Mouse (Mus musculus): ENCODE measurements around the gene Map6. TPM values are rescaled to one million over a fixed set of nuclear protein-coding genes. Genes with fewer than 3 reads are reported as not detected.

The Map6 gene
- polyA plus RNA-seq, 1 experiment from 2014 or later: 11.0 TPM

DNA sequence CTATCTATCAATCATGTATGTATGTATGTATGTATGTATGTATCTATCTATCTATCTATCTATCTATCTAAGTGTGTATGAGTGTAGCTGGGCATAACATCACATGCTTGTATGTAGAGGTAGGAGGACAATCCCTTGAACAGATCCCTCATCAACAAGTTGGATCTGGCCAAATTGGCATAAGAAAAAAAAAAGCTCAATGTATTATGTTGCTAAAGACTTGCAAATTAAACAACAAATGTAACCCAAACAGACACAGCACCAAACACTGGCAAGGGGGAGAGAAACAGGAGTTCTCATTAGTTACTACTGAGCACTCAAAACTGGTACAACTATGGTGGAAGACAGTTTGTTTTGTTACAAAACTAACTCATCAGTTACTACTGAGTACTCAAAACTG is 2.6 kb upstream of the Map6 start:
- Histone ChIP-seq H3K27me3 (peaks cover 46% of the 10 kb centered on the region), H3K36me3 (no peaks in the 10 kb centered on the region), H3K4me2 (replicated peaks) (no peak overlapping the region), H3K9me3 (replicated peaks) (no peaks in the 10 kb centered on the region), H3K4me3 (replicated peaks) (no peak overlapping the region), H3K9ac (no peak overlapping the region), H3K4me1 (peaks cover 25% of the 10 kb centered on the region), H3K27ac (replicated peaks) (no peak overlapping the region)
- ATAC-seq (ENCODE audit: insufficient number of reproducible peaks, low FRiP score, low TSS enrichment, low read depth): no peak

- peak overlapping the region; percentile 23 for H3K9ac ChIP-seq
- H3K4me3 ChIP-seq (replicated peaks): peak overlapping the region; percentile 51
- peak; percentile 78; the same call in 1 of the 2 replicates for ATAC-seq (ENCODE audit: insufficient number of reproducible peaks, low FRiP score, low TSS enrichment, low read depth)
- H3K27me3 ChIP-seq: peaks cover 61% of the 10 kb centered on the region
- H3K4me2 ChIP-seq (replicated peaks): peak overlapping the region; percentile 90
- no peaks in the 10 kb centered on the region for H3K36me3 ChIP-seq
- H3K27ac ChIP-seq (replicated peaks): no peak overlapping the region
- under 1% methylated on average over 55 of the region's 59 CpGs for WGBS
- peaks cover 25% of the 10 kb centered on the region for H3K4me1 ChIP-seq
- no peaks in the 10 kb centered on the region for H3K9me3 ChIP-seq (replicated peaks)
These were observed 754 bp downstream of the Map6 start for GRCm38 (mm10) chr7:99267897-99268505.

DNA sequence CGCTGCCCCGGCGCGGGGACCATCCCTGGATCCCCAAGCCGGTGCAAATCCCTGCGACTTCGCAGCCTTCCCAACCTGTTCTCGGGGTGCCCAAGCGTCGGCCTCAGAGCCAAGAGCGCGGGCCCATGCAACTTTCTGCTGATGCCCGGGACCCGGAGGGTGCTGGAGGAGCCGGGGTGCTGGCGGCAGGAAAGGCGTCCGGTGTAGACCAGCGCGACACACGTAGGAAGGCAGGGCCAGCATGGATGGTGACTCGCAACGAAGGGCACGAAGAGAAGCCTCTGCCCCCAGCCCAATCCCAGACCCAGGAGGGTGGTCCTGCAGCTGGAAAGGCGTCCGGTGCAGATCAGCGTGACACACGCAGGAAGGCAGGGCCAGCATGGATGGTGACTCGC is 1.3 kb downstream of the Map6 start:
- no peaks in the 10 kb centered on the region for H3K9me3 ChIP-seq (replicated peaks)
- no peak for ATAC-seq (ENCODE audit: insufficient number of reproducible peaks, low FRiP score, low TSS enrichment, low read depth)
- WGBS: under 1% methylated on average over 29 of the region's 29 CpGs
- H3K4me3 ChIP-seq (replicated peaks): peak overlapping the region; percentile 51
- no peak overlapping the region for H3K27ac ChIP-seq (replicated peaks)
- peaks cover 25% of the 10 kb centered on the region for H3K4me1 ChIP-seq
- H3K9ac ChIP-seq: peak overlapping the region; percentile 23
- H3K27me3 ChIP-seq: peaks cover 61% of the 10 kb centered on the region
- H3K4me2 ChIP-seq (replicated peaks): peak overlapping the region; percentile 90
- H3K36me3 ChIP-seq: no peaks in the 10 kb centered on the region

DNA sequence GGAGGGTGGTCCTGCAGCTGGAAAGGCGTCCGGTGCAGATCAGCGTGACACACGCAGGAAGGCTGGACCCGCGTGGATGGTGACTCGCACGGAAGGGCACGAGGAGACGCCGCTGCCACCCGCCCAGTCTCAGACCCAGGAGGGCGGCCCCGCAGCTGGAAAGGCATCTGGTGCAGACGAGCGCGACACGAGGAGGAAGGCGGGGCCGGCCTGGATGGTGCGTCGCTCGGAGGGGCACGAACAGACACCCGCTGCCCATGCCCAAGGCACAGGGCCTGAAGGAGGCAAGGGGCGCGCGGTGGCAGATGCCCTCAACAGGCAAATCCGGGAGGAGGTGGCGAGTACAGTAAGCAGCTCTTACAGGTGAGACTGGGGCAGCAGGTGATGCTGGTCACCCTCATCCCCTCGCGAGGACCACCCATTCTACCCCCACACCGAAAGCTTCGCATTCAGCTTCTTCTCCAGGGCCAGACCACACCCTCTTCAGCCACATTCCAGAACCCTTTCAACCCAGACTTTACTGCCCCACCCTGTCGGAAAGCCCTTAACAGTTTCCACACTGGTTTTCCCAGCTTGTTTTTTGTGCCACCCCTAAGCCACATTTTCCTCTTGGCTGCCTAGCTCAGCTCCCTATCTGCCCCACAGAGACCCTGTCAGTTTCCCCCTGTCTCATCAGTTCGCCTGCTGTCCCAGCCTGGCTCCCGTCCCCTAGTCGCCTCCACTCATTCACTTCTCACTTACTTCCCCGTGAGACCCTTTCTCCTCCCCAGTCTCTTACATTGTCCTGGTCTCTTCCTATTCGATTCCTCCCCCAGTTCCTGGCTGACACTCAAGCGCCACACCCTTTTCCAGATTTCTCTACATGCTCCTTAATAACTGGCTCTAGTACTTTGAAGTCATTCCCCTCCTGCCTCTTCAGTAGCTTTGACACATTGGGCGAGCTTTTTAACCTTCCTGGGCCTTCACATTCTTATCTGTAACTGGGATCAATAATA is 2.0 kb downstream of the Map6 start:
- peak; percentile 59 for ATAC-seq (ENCODE audit: insufficient number of reproducible peaks, low FRiP score, low TSS enrichment, low read depth)
- Histone ChIP-seq H3K27ac (replicated peaks) (no peak overlapping the region), H3K9ac (peak overlapping the region; percentile 18), H3K27me3 (peaks cover 61% of the 10 kb centered on the region), H3K4me3 (replicated peaks) (peak overlapping the region; percentile 51), H3K4me1 (peaks cover 25% of the 10 kb centered on the region), H3K4me2 (replicated peaks) (peak overlapping the region; percentile 90), H3K36me3 (no peaks in the 10 kb centered on the region), H3K9me3 (replicated peaks) (no peaks in the 10 kb centered on the region)
- 7% methylated on average over 42 of the region's 42 CpGs for WGBS

- H3K27ac ChIP-seq (replicated peaks): no peak overlapping the region
- H3K36me3 ChIP-seq: no peaks in the 10 kb centered on the region
- no peaks in the 10 kb centered on the region for H3K9me3 ChIP-seq (replicated peaks)
- peaks cover 44% of the 10 kb centered on the region for H3K27me3 ChIP-seq
- 54% methylated on average over 9 of the region's 9 CpGs for WGBS
- H3K4me3 ChIP-seq (replicated peaks): no peak overlapping the region
- no peak overlapping the region for H3K9ac ChIP-seq
- ATAC-seq (ENCODE audit: insufficient number of reproducible peaks, low FRiP score, low TSS enrichment, low read depth): no peak
- H3K4me2 ChIP-seq (replicated peaks): no peak overlapping the region
- peaks cover 25% of the 10 kb centered on the region for H3K4me1 ChIP-seq
These were observed 4.4 kb downstream of the Map6 start for GRCm38 (mm10) chr7:99271630-99272029.

DNA sequence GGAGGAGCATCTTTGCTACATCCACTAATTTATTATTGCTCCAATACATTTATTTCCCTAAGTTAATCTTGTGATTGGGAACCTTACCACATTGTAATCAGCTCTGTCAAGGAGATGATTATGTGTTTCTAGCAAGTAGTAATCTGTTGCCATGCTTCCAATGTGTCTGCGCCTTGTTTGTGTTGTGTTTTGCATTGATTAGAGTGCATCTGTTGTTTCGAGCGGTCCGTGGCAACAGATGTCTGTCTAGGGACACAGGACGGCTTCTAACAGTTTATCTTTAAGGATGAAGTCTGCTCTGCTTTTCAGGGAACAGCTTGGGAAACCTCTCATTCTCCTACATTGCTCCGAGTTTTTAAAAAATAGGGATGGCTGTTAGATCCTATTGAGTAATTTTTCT is 7.9 kb downstream of the Map6 start:
- peaks cover 12% of the 10 kb centered on the region for H3K27me3 ChIP-seq
- no peaks in the 10 kb centered on the region for H3K4me1 ChIP-seq
- 68% methylated on average over 6 of the region's 6 CpGs for WGBS
- no peak overlapping the region for H3K4me2 ChIP-seq (replicated peaks)
- H3K4me3 ChIP-seq (replicated peaks): no peak overlapping the region
- H3K9me3 ChIP-seq (replicated peaks): no peaks in the 10 kb centered on the region
- H3K27ac ChIP-seq (replicated peaks): no peak overlapping the region
- no peak overlapping the region for H3K9ac ChIP-seq
- H3K36me3 ChIP-seq: no peaks in the 10 kb centered on the region
- ATAC-seq (ENCODE audit: insufficient number of reproducible peaks, low FRiP score, low TSS enrichment, low read depth): no peak

DNA sequence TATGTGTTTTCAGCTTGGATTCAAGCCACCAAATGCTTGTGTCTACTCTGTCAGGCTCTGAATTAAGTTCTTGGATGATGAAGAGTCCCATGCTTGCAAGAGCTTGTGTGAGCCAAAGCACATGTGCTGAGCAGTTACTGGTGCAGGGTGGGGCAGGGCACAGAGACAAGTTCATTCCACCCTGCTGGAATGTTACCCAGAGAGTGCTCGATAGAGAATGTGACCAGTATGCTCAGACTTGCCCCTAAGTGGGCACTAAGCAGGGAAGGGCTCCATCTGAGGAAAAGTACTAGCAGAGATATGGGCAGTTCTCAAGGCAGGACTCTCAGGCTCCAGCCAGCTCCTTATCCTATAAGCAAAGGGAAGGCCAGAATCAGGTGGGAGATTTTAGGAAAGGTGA is 9.4 kb downstream of the Map6 start:
- Histone ChIP-seq H3K9ac (no peak overlapping the region), H3K4me2 (replicated peaks) (no peak overlapping the region), H3K4me1 (no peaks in the 10 kb centered on the region), H3K27ac (replicated peaks) (no peak overlapping the region), H3K9me3 (replicated peaks) (no peaks in the 10 kb centered on the region), H3K4me3 (replicated peaks) (no peak overlapping the region), H3K27me3 (no peaks in the 10 kb centered on the region), H3K36me3 (no peaks in the 10 kb centered on the region)
- no peak for ATAC-seq (ENCODE audit: insufficient number of reproducible peaks, low FRiP score, low TSS enrichment, low read depth)
- WGBS: 50% methylated on average over 1 of the region's 1 CpGs

DNA sequence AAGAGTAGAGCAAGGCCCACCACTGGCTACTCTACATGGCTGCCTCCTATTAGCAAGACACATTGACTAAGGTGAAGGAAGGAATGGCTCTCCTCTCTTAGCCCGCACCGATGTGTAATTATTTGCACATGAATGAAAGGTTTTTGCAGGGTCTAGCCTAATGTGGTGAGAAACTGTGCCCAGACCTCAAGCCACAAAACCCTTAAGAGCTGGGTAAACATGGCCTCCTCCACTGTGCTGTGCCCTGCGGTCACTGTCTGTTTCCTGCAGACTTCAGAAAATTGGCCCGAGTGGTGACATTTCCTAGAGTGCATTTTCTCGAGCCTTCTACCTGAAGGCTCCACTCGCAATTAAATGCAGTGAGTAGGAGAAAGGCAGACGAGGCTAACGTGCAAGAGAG is 11.1 kb downstream of the Map6 start:
- Histone ChIP-seq H3K9ac (no peak overlapping the region), H3K27me3 (no peaks in the 10 kb centered on the region), H3K4me1 (no peaks in the 10 kb centered on the region), H3K4me3 (replicated peaks) (no peak overlapping the region), H3K4me2 (replicated peaks) (no peak overlapping the region), H3K27ac (replicated peaks) (no peak overlapping the region), H3K36me3 (no peaks in the 10 kb centered on the region), H3K9me3 (replicated peaks) (no peaks in the 10 kb centered on the region)
- 85% methylated on average over 8 of the region's 8 CpGs for WGBS
- ATAC-seq (ENCODE audit: insufficient number of reproducible peaks, low FRiP score, low TSS enrichment, low read depth): no peak

- H3K27me3 ChIP-seq: no peaks in the 10 kb centered on the region
- H3K4me2 ChIP-seq (replicated peaks): no peak overlapping the region
- no peaks in the 10 kb centered on the region for H3K4me1 ChIP-seq
- no peak overlapping the region for H3K4me3 ChIP-seq (replicated peaks)
- H3K9ac ChIP-seq: no peak overlapping the region
- no peaks in the 10 kb centered on the region for H3K9me3 ChIP-seq (replicated peaks)
- no peak overlapping the region for H3K27ac ChIP-seq (replicated peaks)
- no peaks in the 10 kb centered on the region for H3K36me3 ChIP-seq
- 54% methylated on average over 8 of the region's 8 CpGs for WGBS
- no peak for ATAC-seq (ENCODE audit: insufficient number of reproducible peaks, low FRiP score, low TSS enrichment, low read depth)
These were observed 12.3 kb downstream of the Map6 start for GRCm38 (mm10) chr7:99279586-99279985.

GRCm38 (mm10) chr7:99287287-99287686 is 20.0 kb downstream of the Map6 start:
- ATAC-seq (ENCODE audit: insufficient number of reproducible peaks, low FRiP score, low TSS enrichment, low read depth): no peak
- H3K36me3 ChIP-seq: no peaks in the 10 kb centered on the region
- no peak overlapping the region for H3K4me3 ChIP-seq (replicated peaks)
- no peak overlapping the region for H3K9ac ChIP-seq
- 0 out of 2 replicates have a peak, but pooled peaks cover 4% of the 10 kb centered on the region for H3K27me3 ChIP-seq
- H3K4me1 ChIP-seq: peaks cover 19% of the 10 kb centered on the region
- WGBS: 52% methylated on average over 3 of the region's 3 CpGs
- no peaks in the 10 kb centered on the region for H3K9me3 ChIP-seq (replicated peaks)
- no peak overlapping the region for H3K4me2 ChIP-seq (replicated peaks)
- H3K27ac ChIP-seq (replicated peaks): no peak overlapping the region

GRCm38 (mm10) chr7:99290008-99290407 is 22.8 kb downstream of the Map6 start:
- 36% methylated on average over 8 of the region's 8 CpGs for WGBS
- Histone ChIP-seq H3K9ac (no peak overlapping the region), H3K27ac (replicated peaks) (no peak overlapping the region), H3K27me3 (0 out of 2 replicates have a peak, but pooled peaks cover 4% of the 10 kb centered on the region), H3K4me2 (replicated peaks) (no peak overlapping the region; the same call in 1 of the 2 replicates), H3K36me3 (no peaks in the 10 kb centered on the region), H3K4me1 (peaks cover 21% of the 10 kb centered on the region), H3K9me3 (replicated peaks) (no peaks in the 10 kb centered on the region), H3K4me3 (replicated peaks) (no peak overlapping the region)
- no peak for ATAC-seq (ENCODE audit: insufficient number of reproducible peaks, low FRiP score, low TSS enrichment, low read depth)

Data from embryonic facial prominence, embryonic 15.5 days (tissue).